Mouse (Mus musculus) hindlimb bud, embryonic 11.5 days (tissue): ENCODE results near the gene Trub1.

ENCODE experiments used
- DNase-seq: peaks from one replicate; pipeline ENCODE4 v3.0.0-alpha.2; 2012; ENCODE audit warnings: low read depth, low spot score; ENCODE audit errors: extremely low spot score

Trub1 gene

GRCm38 (mm10) chr19:57439296-57439695, 13.4 kb upstream of the Trub1 start:
- no peak for DNase-seq

- no peak for DNase-seq
Measured at GRCm38 (mm10) chr19:57441501-57441900, 11.2 kb upstream of the Trub1 start.

GRCm38 (mm10) chr19:57442936-57443657, 9.6 kb upstream of the Trub1 start:
- no peak for DNase-seq

- DNase-seq = no peak
Measured at GRCm38 (mm10) chr19:57445049-57445448, 7.7 kb upstream of the Trub1 start.

GRCm38 (mm10) chr19:57450849-57451248, 1.9 kb upstream of the Trub1 start:
- no peak for DNase-seq

GRCm38 (mm10) chr19:57451762-57452161, 950 bp upstream of the Trub1 start:
- no peak for DNase-seq

- no peak for DNase-seq
Measured at GRCm38 (mm10) chr19:57453218-57453600, 497 bp downstream of the Trub1 start.

- DNase-seq = no peak
Measured at GRCm38 (mm10) chr19:57455286-57455960, 2.7 kb downstream of the Trub1 start.

- DNase-seq = no peak
Measured at GRCm38 (mm10) chr19:57457075-57457474, 4.4 kb downstream of the Trub1 start.

GRCm38 (mm10) chr19:57463741-57464140, 11.0 kb downstream of the Trub1 start:
- no peak for DNase-seq

- no peak for DNase-seq
Measured at GRCm38 (mm10) chr19:57465742-57466141, 13.0 kb downstream of the Trub1 start.

- DNase-seq = no peak
Measured at GRCm38 (mm10) chr19:57471033-57471432, 18.3 kb downstream of the Trub1 start.

- DNase-seq = no peak
Measured at GRCm38 (mm10) chr19:57472169-57472568, 19.5 kb downstream of the Trub1 start.

- DNase-seq = no peak
Measured at GRCm38 (mm10) chr19:57473301-57473700, 20.6 kb downstream of the Trub1 start.

- DNase-seq = no peak
Measured at GRCm38 (mm10) chr19:57475298-57475697, 22.6 kb downstream of the Trub1 start.

GRCm38 (mm10) chr19:57477310-57477709, 24.6 kb downstream of the Trub1 start:
- no peak for DNase-seq

GRCm38 (mm10) chr19:57478056-57478455, 25.3 kb downstream of the Trub1 start:
- no peak for DNase-seq

GRCm38 (mm10) chr19:57479886-57480655, 27.4 kb downstream of the Trub1 start:
- no peak for DNase-seq

GRCm38 (mm10) chr19:57481743-57482259, 29.1 kb downstream of the Trub1 start:
- DNase-seq = no peak

GRCm38 (mm10) chr19:57482815-57483214, 30.1 kb downstream of the Trub1 start:
- no peak for DNase-seq

- DNase-seq = no peak
Measured at GRCm38 (mm10) chr19:57487051-57487658, 34.4 kb downstream of the Trub1 start.
